Comparison of ENCODE assay signal across 9 mouse cellular contexts in genomic region chr4:95636937-95637749, GRCm38 (mm10).
A peak's percentile ranks its signal among the peaks of the same experiment; 100 is the strongest.
DNase-seq lines count a peak whose midpoint lies in the region; ATAC-seq and TF ChIP-seq lines count a peak whose summit lies in the region.
"Had no signal": no experiment of that assay in that cellular context is flagged by ENCODE, and none has a peak within 500 bp of the region (broad histone marks: within the 10 kb centered on the region; RNA-seq: fewer than 3 reads in every experiment).

No protein-coding gene starts in this region.

- no peak overlapping the region for H3K4me2 ChIP-seq in hindbrain, embryonic 16.5 days (ENCODE audit: low read length)
- no peak overlapping the region for H3K4me2 ChIP-seq in neural tube, embryonic 13.5 days

- H3K9me3 ChIP-seq in hindbrain, embryonic 16.5 days (ENCODE audit: control insufficient read depth, low read length) = no peaks in the 10 kb centered on the region
- H3K9me3 ChIP-seq in neural tube, embryonic 13.5 days = no peaks in the 10 kb centered on the region
- H3K9me3 ChIP-seq: megakaryocyte, embryonic 14.5 days had no signal

- peak; percentile 63 for DNase-seq in MN1 (ENCODE audit: low spot score)
- peak; percentile 86 for DNase-seq in gastrocnemius, adult 2 months
- peak; percentile 59 to 65 for DNase-seq in left cerebral cortex, postnatal 10 days (ENCODE audit: extremely low spot score in 1 of 2, low spot score in 2 of 2)
- no peak for DNase-seq in c-Kit-positive CD71-positive TER-119-positive erythroid progenitor cells, embryonic 14.5 days (ENCODE audit: low spot score)

- TF ChIP-seq CTCF in gastrocnemius, adult 2 months (IDR thresholded peaks at IDR 0.05) = no peak

- H3K4me3 ChIP-seq in gastrocnemius, adult 2 months = peak overlapping the region; percentile 53
- H3K4me3 ChIP-seq in hindbrain, embryonic 16.5 days (ENCODE audit: low read length) = no peak overlapping the region
- H3K4me3 ChIP-seq in neural tube, embryonic 13.5 days = no peak overlapping the region
- H3K4me3 ChIP-seq: megakaryocyte, embryonic 14.5 days had no signal

- no peak overlapping the region for H3K9ac ChIP-seq in hindbrain, embryonic 16.5 days (ENCODE audit: low read depth, low read length)
- H3K9ac ChIP-seq in neural tube, embryonic 13.5 days = no peak overlapping the region

- ATAC-seq in cerebellum, adult (ENCODE audit: insufficient number of reproducible peaks, low FRiP score, low TSS enrichment) = peak; percentile 88
- ATAC-seq in hindbrain, embryonic 16.5 days = peak; percentile 85
- ATAC-seq in neural tube, embryonic 13.5 days (ENCODE audit: low read depth) = no peak; the same call in 1 of the 2 replicates
- ATAC-seq in megakaryocyte progenitor cell, adult 5-6 weeks (replicated peaks; ENCODE audit: poor library complexity) = no peak

- WGBS in hindbrain, embryonic 16.5 days = 21% methylated on average over 7 of the region's 7 CpGs
- 14% methylated on average over 7 of the region's 7 CpGs for WGBS in neural tube, embryonic 13.5 days

- H3K36me3 ChIP-seq in hindbrain, embryonic 16.5 days (ENCODE audit: control insufficient read depth, insufficient read depth, low read length) = no peaks in the 10 kb centered on the region
- H3K36me3 ChIP-seq in neural tube, embryonic 13.5 days = no peaks in the 10 kb centered on the region

- H3K27ac ChIP-seq in gastrocnemius, adult 2 months = peak overlapping the region; percentile 84
- H3K27ac ChIP-seq in hindbrain, embryonic 16.5 days (ENCODE audit: low read depth, low read length) = no peak overlapping the region
- 0 out of 2 replicates have a peak overlapping the region, but pooled peaks have one; percentile 43 for H3K27ac ChIP-seq in neural tube, embryonic 13.5 days (replicated peaks)

- no peaks in the 10 kb centered on the region for H3K27me3 ChIP-seq in hindbrain, embryonic 16.5 days (replicated peaks; ENCODE audit: control insufficient read depth, insufficient read depth, low read length)
- no peaks in the 10 kb centered on the region for H3K27me3 ChIP-seq in neural tube, embryonic 13.5 days

- no peaks in the 10 kb centered on the region for H3K4me1 ChIP-seq in hindbrain, embryonic 16.5 days (ENCODE audit: control insufficient read depth, insufficient read depth, low read depth, low read length)
- peaks cover 9% of the 10 kb centered on the region for H3K4me1 ChIP-seq in neural tube, embryonic 13.5 days (replicated peaks)

- intact Hi-C loops in gastrocnemius, adult 2 months (cut with DNase I) = loop anchor here (5.0 to 10.0 kb wide), 2 partner anchors 472 to 585 kb away; partner anchors contain the start of gene Jun
- intact Hi-C loops in left cerebral cortex, postnatal 10 days (cut with DNase I) = loop anchor here (10.0 kb wide), 1 partner anchor 472 kb away; no protein-coding TSS in a partner anchor

Comparison
In these comparisons a context has a peak if more than half of its experiments do, and no peak if none do; other contexts are left out.
1. ATAC-seq: peak in cerebellum, adult (single experiment) and hindbrain, embryonic 16.5 days (single experiment); none in neural tube, embryonic 13.5 days (single experiment) and megakaryocyte progenitor cell, adult 5-6 weeks (single experiment).